ENCODE assay signal across 37 mouse cellular contexts in genomic region chr9:19690281-19690680, GRCm38 (mm10). TPM values are rescaled to one million over a fixed set of nuclear protein-coding genes. Genes with fewer than 3 reads are reported as not detected.
"Had no signal": no experiment of that assay in that cellular context is flagged by ENCODE, and none has a peak within 500 bp of the region (broad histone marks: within the 10 kb centered on the region; RNA-seq: fewer than 3 reads in every experiment).

No protein-coding gene starts in this region.

- H3K4me3 ChIP-seq: gastrocnemius, adult 2 months; heart, embryonic 10.5 days; heart, embryonic 12.5 days; hindbrain, embryonic 10.5 days; hindbrain, embryonic 12.5 days; intestine, embryonic 15.5 days; layer of hippocampus, adult 2 months; left cerebral cortex, adult 2 months; limb, embryonic 10.5 days; limb, embryonic 12.5 days; liver, embryonic 13.5 days; liver, embryonic 15.5 days had no signal

- H3K27ac ChIP-seq: gastrocnemius, adult 2 months; heart, embryonic 10.5 days; hindbrain, embryonic 10.5 days; hindbrain, embryonic 12.5 days; hindbrain, embryonic 14.5 days; intestine, embryonic 15.5 days; kidney, postnatal 0 days; layer of hippocampus, adult 2 months; left cerebral cortex, adult 2 months; limb, embryonic 10.5 days; limb, embryonic 12.5 days; liver, embryonic 13.5 days; liver, embryonic 15.5 days had no signal

- H3K27me3 ChIP-seq: heart, embryonic 12.5 days; hindbrain, embryonic 12.5 days; intestine, embryonic 15.5 days; limb, embryonic 12.5 days; liver, embryonic 13.5 days; liver, embryonic 15.5 days had no signal

- H3K9ac ChIP-seq: heart, embryonic 12.5 days; hindbrain, embryonic 12.5 days; hindbrain, embryonic 14.5 days; intestine, embryonic 15.5 days; limb, embryonic 12.5 days; liver, embryonic 13.5 days; liver, embryonic 15.5 days had no signal

- H3K36me3 ChIP-seq: heart, embryonic 10.5 days; heart, embryonic 12.5 days; hindbrain, embryonic 10.5 days; hindbrain, embryonic 12.5 days; intestine, embryonic 15.5 days; limb, embryonic 10.5 days; limb, embryonic 12.5 days; liver, embryonic 13.5 days; liver, embryonic 15.5 days had no signal

- DNase-seq: gastrocnemius, adult 2 months; gastrocnemius, postnatal 10 days; gastrocnemius, postnatal 25 days; heart, adult 18-20 months; heart, postnatal 10 days; heart, postnatal 4 days; kidney, adult 18-20 months; kidney, postnatal 14 days; liver, embryonic 13.5 days had no signal

- H3K4me1 ChIP-seq: heart, embryonic 10.5 days; heart, embryonic 12.5 days; hindbrain, embryonic 10.5 days; hindbrain, embryonic 12.5 days; intestine, embryonic 15.5 days; limb, embryonic 10.5 days; limb, embryonic 12.5 days; liver, embryonic 13.5 days; liver, embryonic 15.5 days had no signal

RNA-seq across cellular contexts. Expression of gene Olfr857, which starts 19.0 kb away (rescaled TPM):
- total RNA-seq: gastrocnemius, adult 2 months; gastrocnemius, postnatal 10 days; gastrocnemius, postnatal 25 days; gastrocnemius, postnatal 4 days; granulocyte monocyte progenitor cell, adult 5-6 weeks; heart, adult 18-20 months; heart, adult 8-10 months; heart, postnatal 10 days; heart, postnatal 25 days; heart, postnatal 4 days; layer of hippocampus, adult 2 months; layer of hippocampus, postnatal 10 days; layer of hippocampus, postnatal 25 days; left cerebral cortex, adult 2 months; left cerebral cortex, postnatal 14 days; left cerebral cortex, postnatal 36 days had no signal
- polyA plus RNA-seq: heart, embryonic 10.5 days; heart, embryonic 12.5 days; heart, embryonic 14.5 days; heart, embryonic 16.5 days; hindbrain, embryonic 10.5 days; hindbrain, embryonic 12.5 days; hindbrain, embryonic 14.5 days; hindbrain, embryonic 16.5 days; inflammation-experienced regulatory T-cells, adult 6 months; intestine, embryonic 15.5 days; intestine, postnatal 0 days; kidney, embryonic 14.5 days; kidney, postnatal 0 days; limb, embryonic 10.5 days; limb, embryonic 12.5 days; limb, embryonic 14.5 days; liver, embryonic 11.5 days; liver, embryonic 13.5 days; liver, embryonic 15.5 days had no signal
